Mouse (Mus musculus) urinary bladder, adult 18-20 months (tissue): ENCODE data around the gene Ehd3.

Experiments used
- DNase-seq, 2 experiments: peaks; one replicate each; pipeline ENCODE4 v3.0.0; 2022; ENCODE audit warnings: low spot score in 2 of 2, mixed read lengths in 2 of 2

Gene Ehd3

DNA sequence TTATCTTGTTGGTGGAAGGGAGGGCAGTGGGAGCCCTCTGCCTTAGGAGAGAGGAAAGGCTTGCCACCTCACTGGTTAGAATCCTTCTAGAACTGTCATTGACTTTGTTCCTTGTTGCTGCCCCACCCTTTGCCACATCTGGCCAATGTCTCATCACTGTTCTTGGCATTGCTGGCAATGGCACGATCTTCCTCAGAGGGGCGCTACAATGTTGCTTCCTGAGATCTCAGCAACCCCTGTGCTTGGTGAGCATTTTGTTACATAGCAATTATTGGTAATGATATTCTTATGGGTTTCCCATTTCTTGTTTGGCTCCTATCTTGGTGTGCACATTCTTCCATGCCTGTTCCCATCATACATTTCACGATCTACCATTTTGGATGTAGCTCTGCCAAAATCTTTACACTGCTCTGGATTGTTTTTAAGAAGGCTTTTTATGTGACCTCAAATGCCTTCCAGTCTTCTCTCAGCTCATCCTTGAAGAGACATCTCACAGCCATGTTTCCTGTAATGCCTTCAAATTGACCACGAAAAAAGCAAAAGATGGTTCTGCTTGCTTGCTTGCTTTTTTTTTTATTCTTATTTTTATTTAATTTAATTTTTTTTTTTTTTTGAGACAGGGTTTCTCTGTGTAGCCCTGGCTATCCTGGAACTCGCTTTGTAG is at the start of gene Ehd3:
Ehd3 (plus strand) TSS at position 614 of the 664 bp plus-strand sequence.
- no peak for DNase-seq

DNA sequence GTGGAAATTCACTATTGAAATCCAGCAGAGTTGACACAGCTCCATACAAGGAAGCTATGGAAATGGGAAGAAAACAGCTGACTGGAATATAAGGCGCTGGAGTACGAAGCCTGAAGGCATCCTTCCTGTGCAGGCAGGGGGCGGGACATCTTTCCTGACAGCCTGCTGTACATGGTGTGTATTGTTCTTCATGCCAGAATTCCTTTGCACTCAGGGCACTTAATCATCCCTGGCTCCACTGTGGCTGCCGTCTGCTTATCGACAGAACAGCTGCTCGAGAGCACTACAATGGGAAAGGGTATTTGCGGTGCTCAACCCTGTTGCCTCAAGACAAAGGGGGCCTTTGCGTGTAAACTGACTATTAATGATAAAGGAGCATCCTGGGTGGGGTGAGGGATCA is 33.0 kb upstream of the Ehd3 start:
- no peak for DNase-seq

GRCm38 (mm10) chr17:73786642-73787311 is 17.2 kb upstream of the Ehd3 start:
- no peak for DNase-seq

- DNase-seq: no peak
These were observed 13.5 kb upstream of the Ehd3 start for GRCm38 (mm10) chr17:73790284-73791020.

DNA sequence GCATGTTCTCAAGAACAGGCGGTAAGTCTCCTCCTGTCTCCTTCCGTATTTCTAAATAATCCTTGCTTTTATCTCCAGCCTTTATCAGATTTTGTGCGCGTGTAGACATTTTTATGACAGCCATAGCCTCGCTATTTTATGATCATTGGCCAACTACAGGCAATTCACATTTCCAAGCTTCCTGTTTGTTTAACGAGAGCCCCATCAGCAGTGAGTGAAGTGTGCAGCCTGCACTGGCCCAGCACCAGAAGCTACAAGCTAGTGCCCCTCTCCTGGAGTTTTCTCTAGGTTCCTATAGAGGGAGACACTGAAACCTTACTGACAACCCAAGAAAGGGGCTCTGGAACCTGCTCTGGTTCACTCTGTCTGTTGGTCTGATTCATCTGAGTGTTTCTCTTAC is 7.1 kb upstream of the Ehd3 start:
- no peak for DNase-seq

- no peak for DNase-seq
These were observed 6.2 kb upstream of the Ehd3 start for GRCm38 (mm10) chr17:73797706-73798105.

DNA sequence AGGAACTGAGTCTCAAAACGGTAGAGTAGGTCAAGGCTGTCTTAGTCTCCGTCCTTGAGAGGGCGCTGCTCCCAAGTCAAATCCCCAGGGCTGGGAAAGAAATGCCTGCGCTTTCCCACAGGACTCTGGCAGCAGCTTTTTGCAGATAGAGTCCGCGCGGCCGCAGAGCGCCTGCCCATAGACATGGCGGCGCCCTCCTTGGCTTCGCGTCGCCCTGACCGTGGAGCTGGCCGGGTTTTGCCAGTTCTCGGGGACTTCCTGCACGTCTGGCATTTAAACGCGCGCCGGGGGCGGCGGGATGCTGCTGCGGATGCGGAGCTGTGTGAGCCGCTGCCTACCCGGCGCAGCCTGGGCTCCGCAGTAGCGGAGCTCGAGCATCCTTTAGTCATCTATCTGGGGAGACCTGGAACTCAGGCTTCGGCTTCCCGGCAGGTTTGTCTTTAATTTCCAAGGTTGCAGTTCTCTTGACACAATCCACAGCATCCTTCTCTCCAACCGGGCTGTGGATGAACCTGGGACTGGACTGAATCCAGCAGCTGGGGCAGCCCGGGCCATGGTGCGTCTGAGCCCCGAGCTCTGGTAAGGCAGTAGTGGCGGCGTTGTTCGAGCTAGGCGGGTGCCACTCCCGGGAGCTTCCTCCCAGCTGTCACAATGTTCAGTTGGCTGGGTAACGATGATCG is 798 bp downstream of the Ehd3 start:
- peak; percentile 69 to 81 for DNase-seq

- DNase-seq: no peak
These were observed 2.4 kb downstream of the Ehd3 start for GRCm38 (mm10) chr17:73806331-73806730.

GRCm38 (mm10) chr17:73807211-73807610 is 3.3 kb downstream of the Ehd3 start:
- no peak for DNase-seq

DNA sequence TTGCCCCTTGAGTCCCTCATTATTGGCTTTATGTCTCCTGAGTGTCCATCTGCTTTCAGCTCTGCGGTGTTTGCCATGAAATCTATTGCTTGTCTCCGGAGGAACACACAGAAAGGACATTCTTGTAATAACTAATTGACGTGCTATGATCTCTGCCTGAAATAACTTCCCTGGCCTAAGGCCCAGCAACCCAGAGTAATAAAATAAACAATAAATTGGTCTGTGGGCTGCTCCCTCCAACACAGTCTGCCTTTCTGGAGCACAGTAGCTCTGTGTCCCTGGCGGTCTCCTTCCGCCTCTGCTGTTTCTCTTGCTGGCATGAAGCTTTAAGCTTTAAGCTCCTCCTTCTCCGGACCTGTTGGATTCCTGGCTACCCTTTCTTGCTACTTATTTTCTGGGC is 4.5 kb downstream of the Ehd3 start:
- DNase-seq: no peak

DNA sequence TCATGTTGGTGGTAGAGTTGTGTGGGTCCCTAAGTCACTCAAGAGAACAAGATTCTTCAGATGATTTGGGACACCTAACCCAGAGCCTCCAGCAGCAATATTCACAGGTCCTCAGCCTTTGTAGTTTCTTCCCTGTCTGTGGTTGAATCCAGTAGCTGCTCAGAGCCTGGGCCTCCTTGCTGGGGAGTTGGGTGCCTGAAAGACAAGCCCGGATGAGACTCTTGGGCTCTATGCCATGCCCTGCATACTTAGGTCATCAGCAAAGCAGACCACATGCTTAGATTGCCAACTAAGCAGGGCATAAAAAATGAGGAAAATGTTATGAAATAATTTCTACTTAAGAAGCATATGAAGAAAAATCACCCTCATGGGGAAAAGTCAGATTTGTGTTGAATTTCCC is 6.9 kb downstream of the Ehd3 start:
- no peak for DNase-seq

GRCm38 (mm10) chr17:73811566-73811965 is 7.6 kb downstream of the Ehd3 start:
- DNase-seq: no peak

- DNase-seq: no peak
These were observed 9.2 kb downstream of the Ehd3 start for GRCm38 (mm10) chr17:73813031-73813660.

DNA sequence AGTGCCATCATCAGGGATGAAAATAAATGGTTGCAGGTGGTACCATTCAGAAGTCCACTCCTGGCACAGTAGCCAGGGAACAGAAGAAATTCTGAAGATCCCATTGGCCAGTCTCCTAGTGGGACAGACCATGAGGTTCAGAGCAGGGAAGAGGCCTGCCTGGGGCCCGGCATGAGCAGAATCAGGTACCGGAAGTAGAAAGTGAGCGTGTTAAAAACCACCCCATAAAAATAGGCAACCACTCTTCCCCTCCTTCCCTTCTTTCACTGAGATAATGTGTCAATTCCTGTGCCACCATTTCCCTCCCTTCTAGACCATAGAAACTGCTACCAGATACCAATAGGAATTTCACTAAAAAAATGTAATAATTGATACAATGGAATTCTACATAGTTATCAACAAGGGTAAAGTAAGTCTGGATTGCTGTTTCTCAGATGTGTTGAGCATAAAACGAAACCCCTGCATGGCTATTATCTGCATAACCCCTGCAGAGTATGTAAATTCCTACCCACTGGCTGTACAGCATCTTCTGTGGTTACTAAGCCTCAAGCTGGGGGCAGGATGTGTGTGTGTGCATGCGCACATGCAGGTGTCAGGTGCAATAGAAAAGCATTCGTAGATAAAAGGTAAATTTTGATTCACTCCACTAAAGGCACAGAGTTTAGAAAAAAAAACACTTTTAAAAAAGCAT is 10.7 kb downstream of the Ehd3 start:
- DNase-seq: no peak

- peak in 1 of 2 experiments; percentile 12 for DNase-seq
These were observed 13.9 kb downstream of the Ehd3 start for GRCm38 (mm10) chr17:73817697-73818380.

DNA sequence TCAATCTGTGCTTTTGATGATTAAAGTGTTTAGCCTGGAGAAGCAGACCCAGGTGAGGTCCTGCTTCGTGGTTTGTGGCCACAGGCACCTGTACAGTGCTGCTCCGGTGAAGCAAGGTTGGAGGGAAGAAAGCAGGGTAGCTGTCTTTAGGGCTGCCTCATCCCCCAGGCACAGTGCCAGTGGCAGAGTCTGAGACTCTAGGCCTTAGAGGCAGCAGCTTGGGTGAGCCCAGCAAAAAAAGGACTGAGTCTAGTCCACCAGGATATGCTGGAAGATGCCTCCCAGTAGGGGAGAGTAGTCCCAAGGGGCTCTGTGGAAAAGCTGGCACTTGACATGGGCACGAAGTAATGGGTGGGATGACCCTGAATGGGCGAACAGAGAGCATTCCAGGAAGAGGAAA is 15.0 kb downstream of the Ehd3 start:
- DNase-seq: no peak

DNA sequence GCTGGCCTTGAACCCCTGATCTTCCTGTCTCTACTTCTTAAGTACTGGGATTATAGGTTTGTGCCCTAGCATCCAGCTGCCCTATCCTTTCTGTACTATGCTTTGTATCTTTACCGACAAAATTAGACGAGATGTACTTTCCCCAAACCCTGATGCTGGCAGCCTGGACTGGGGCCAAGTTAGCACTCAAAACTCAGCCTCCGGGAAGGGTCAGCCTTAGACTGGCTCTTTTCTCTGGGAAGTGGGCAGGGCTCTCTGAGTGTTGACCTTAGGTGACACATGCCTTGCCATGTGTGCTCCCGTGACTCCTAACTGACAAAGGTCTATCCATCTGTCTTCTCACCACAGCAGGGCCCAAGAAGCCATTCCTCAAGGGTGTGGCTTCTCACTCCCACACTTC is 16.8 kb downstream of the Ehd3 start:
- DNase-seq: no peak

GRCm38 (mm10) chr17:73822255-73822654 is 18.3 kb downstream of the Ehd3 start:
- DNase-seq: no peak

- no peak for DNase-seq
These were observed 19.4 kb downstream of the Ehd3 start for GRCm38 (mm10) chr17:73823121-73824021.

GRCm38 (mm10) chr17:73824022-73824340 is 20.0 kb downstream of the Ehd3 start:
- DNase-seq: no peak
